ENCODE assay signal across 21 mouse cellular contexts in genomic region chr13:91877350-91877749, GRCm38 (mm10). TPM values are rescaled to one million over a fixed set of nuclear protein-coding genes. Genes with fewer than 3 reads are reported as not detected.
A peak's percentile ranks its signal among the peaks of the same experiment; 100 is the strongest.
DNase-seq lines count a peak whose midpoint lies in the region; ATAC-seq lines count a peak whose summit lies in the region.
"Had no signal": no experiment of that assay in that cellular context is flagged by ENCODE, and none has a peak within 500 bp of the region (broad histone marks: within the 10 kb centered on the region; RNA-seq: fewer than 3 reads in every experiment).

No protein-coding gene starts in this region.

- H3K9me3 ChIP-seq in heart, embryonic 12.5 days (replicated peaks): no peaks in the 10 kb centered on the region
- H3K9me3 ChIP-seq: hindbrain, embryonic 12.5 days; neural tube, embryonic 12.5 days had no signal

- H3K4me2 ChIP-seq in heart, embryonic 12.5 days: 0 out of 2 replicates have a peak overlapping the region, but pooled peaks have one; percentile 25
- H3K4me2 ChIP-seq: hindbrain, embryonic 12.5 days; neural tube, embryonic 12.5 days had no signal

- H3K4me1 ChIP-seq in heart, embryonic 12.5 days (replicated peaks): peaks cover 37% of the 10 kb centered on the region
- H3K4me1 ChIP-seq: hindbrain, embryonic 12.5 days; megakaryocyte, embryonic 14.5 days; neural tube, embryonic 12.5 days had no signal

- no peaks in the 10 kb centered on the region for H3K27me3 ChIP-seq in heart, embryonic 12.5 days (replicated peaks)
- H3K27me3 ChIP-seq: hindbrain, embryonic 12.5 days; neural tube, embryonic 12.5 days had no signal

- H3K4me3 ChIP-seq in heart, embryonic 12.5 days: no peak overlapping the region
- H3K4me3 ChIP-seq: hindbrain, embryonic 12.5 days; megakaryocyte, embryonic 14.5 days; neural tube, embryonic 12.5 days had no signal

- no peak for ATAC-seq in heart, embryonic 12.5 days (ENCODE audit: insufficient number of reproducible peaks, low FRiP score)
- ATAC-seq: CD4-positive, CD25-positive, alpha-beta regulatory T cell, adult 4 months had no signal

- H3K36me3 ChIP-seq in heart, embryonic 12.5 days: no peaks in the 10 kb centered on the region
- H3K36me3 ChIP-seq: hindbrain, embryonic 12.5 days; neural tube, embryonic 12.5 days had no signal

- intact Hi-C loops in heart, postnatal 36 days (cut with DNase I): no loop called here

- peak; percentile 96 for DNase-seq in heart, adult 11 months
- DNase-seq in heart, postnatal 36 days: peak; percentile 33 to 41
- no peak for DNase-seq in thymus, adult 18-20 months
- DNase-seq in kidney, postnatal 4 days: no peak
- DNase-seq in lung, postnatal 14 days: no peak
- no peak for DNase-seq in adrenal gland, postnatal 36 days
- DNase-seq: adrenal gland, adult 8-10 months; cerebellum, adult 9-11 months; embryo, embryonic 11 days; layer of hippocampus, adult 9-11 months; right cerebral cortex, postnatal 25 days; thymus, adult 2 months had no signal

- WGBS in heart, embryonic 12.5 days: 34% methylated on average over 10 of the region's 10 CpGs

- peak overlapping the region; percentile 89 for H3K27ac ChIP-seq in heart, embryonic 12.5 days (ENCODE audit: poor library complexity, severe bottlenecking)
- H3K27ac ChIP-seq: hindbrain, embryonic 12.5 days; neural tube, embryonic 12.5 days had no signal

- H3K9ac ChIP-seq in heart, embryonic 12.5 days: no peak overlapping the region
- H3K9ac ChIP-seq: hindbrain, embryonic 12.5 days; neural tube, embryonic 12.5 days had no signal

RNA-seq across cellular contexts. Expression of gene Ckmt2, which starts 0.7 kb away (rescaled TPM):
- polyA plus RNA-seq in heart, embryonic 12.5 days (2016; fragmentation: Nextera tagmentation; extraction: Ambion mirVana): 12.2 and 12.8 TPM in 2 replicates
- 1,000 to 10,000 TPM; 2,372 to 3,015 TPM for total RNA-seq in heart, postnatal 36 days (2021)
- total RNA-seq in adrenal gland, postnatal 36 days (2021): not detected
- total RNA-seq: adrenal gland, adult 8-10 months; left cerebral cortex, postnatal 25 days; MEL; midbrain, postnatal 0 days had no signal
- polyA plus RNA-seq: CD4-positive, CD25-positive, alpha-beta regulatory T cell, adult 4 months; hindbrain, embryonic 12.5 days; liver, adult 2 months; midbrain, postnatal 0 days; neural tube, embryonic 12.5 days had no signal

Comparison
In these comparisons a context has a peak if more than half of its experiments do, and no peak if none do; other contexts are left out.
1. DNase-seq: peak in heart, adult 11 months (single experiment) and heart, postnatal 36 days (2 of 2); none in thymus, adult 18-20 months (0 of 2), kidney, postnatal 4 days (0 of 2), lung, postnatal 14 days (single experiment) and adrenal gland, postnatal 36 days (0 of 2).
2. RNA of gene Ckmt2, which starts 0.7 kb away (total RNA-seq): 2,372 to 3,015 TPM in heart, postnatal 36 days; not detected in adrenal gland, postnatal 36 days; every median in the first group is over 1,000 times any median in the second.